Mouse (Mus musculus): Measurements from ENCODE around the gene Ppp4r4. TPM values are rescaled to one million over a fixed set of nuclear protein-coding genes. Genes with fewer than 3 reads are reported as not detected.
"Not testable (repeated sequence)": the region's sequence is repeated elsewhere in the genome, so short reads cannot be mapped to it uniquely, and the experiment has no call there.

Ppp4r4 gene
- total RNA-seq, 2 experiments from 2014 or later = 0.25 to 0.87 TPM

GRCm38 (mm10) chr12:103634430-103634829 lies 102.3 kb downstream of the Ppp4r4 start:
- DNase-seq = no peak

DNA sequence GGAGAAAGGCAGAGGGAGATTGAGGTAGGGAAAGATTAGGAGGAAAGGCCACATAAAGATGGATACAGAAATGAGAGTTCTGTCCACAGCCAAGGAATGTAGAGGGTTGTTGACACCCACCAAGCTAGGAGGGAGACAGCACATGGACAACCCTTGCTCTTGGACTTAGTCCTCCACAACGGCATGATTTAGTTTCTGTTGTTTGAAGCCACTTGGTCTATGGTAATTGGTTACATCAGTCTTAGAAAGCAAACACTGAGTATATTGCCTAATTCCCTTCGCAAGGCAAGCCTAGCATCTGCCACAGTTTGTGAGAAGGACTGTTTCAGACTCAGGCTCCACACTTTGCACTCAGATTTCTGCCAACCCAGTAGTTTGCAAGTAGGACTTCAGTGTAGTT lies 103.8 kb downstream of the Ppp4r4 start:
- DNase-seq = no peak

DNA sequence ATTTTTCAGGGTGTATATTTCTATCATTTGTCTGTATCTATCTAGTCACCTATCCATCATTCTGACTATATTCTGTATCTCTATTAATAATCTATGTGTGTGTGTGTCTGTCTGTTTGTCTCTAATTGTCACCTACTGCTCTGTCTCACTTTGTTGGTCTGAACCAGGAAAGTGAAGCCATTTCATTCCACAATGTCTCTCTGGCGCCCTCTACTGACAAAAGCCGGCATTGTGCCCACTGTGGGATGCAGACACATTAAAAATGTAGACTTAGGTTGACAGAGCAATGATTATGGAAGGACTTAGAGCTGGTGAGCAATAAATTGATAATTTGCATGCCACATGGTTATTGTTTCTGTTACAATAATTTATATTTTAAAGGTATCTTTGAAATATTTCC lies 111.3 kb downstream of the Ppp4r4 start:
- DNase-seq = peak; percentile 87

DNA sequence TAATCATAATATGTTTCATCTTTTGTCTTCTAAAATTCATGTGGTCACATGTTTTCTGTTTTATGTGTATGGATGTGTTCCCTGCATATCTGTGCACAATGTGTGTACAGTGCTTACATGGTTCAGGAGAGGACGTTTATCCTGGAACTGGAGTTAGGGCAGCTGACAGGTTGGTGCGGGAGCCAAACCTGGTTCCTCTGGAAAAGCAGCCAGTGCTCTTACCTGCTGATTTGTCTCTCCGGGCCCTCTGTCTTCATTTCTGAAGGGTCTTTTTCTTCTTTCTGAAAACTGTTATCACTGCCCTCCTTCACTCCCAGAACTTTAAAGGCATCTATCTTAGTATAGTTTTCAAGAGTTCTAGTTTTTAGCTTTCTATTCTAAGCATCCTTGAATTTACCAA lies 111.7 kb downstream of the Ppp4r4 start:
- DNase-seq = no peak

DNA sequence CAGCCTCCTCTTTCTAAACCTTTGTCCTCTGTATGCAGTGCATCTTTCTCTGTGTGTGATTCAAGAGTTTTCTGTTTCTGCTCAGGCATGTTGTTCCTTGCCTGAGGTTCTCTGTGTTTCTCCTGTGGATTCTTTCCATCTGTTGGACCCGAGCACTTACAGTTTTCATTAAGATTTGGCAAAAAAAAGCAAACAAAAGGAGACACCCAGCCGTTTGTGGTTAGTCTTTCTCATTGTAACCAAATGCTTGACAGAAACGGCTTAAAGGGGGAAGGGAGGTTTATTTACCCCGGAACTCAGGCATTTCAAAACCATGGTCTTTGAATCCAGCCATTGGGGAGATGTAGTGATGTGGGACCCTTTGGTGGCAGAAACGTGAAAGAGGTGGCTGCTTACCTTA lies 112.5 kb downstream of the Ppp4r4 start:
- DNase-seq = no peak

DNA sequence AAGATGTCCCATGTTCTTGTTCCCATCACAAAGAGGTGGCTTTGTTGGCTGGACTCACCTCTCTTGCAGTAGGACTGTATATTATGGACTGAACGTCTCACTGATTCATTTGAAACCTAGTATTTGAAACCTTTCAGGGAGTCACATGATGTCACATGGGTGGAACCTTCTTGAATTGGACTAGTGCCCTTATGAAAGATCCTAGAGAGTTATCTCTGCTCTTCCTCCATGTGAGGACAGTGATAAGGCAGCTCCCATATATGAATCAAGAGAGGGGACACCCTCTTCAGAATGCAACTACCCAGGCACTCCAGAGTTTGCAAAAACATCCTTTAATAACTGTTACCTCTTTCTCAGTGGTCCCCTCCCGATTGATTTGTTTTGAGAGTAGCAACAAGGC lies 114.2 kb downstream of the Ppp4r4 start:
- no peak for DNase-seq

DNA sequence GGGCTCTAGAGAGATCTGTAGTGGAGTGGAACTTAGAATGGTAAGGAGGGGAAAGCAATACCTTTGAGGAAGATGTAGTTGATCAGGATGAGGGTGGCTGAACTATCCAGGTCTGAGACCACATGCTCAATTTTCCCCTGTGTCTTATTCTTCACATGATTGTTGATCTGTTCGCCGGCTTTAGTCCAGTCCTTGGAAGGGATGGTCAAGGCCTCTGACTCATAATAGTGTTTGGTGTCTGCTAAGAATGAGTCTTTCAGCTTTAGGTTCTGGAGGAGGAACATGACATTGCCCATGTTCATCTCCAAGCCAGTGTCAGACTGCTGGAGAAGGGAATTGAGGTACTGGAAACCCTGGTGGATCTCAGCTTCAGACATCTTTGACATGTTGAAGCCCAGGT lies 121.8 kb downstream of the Ppp4r4 start:
- DNase-seq = no peak

GRCm38 (mm10) chr12:103655123-103656044 lies 123.3 kb downstream of the Ppp4r4 start:
- no peak for DNase-seq

DNA sequence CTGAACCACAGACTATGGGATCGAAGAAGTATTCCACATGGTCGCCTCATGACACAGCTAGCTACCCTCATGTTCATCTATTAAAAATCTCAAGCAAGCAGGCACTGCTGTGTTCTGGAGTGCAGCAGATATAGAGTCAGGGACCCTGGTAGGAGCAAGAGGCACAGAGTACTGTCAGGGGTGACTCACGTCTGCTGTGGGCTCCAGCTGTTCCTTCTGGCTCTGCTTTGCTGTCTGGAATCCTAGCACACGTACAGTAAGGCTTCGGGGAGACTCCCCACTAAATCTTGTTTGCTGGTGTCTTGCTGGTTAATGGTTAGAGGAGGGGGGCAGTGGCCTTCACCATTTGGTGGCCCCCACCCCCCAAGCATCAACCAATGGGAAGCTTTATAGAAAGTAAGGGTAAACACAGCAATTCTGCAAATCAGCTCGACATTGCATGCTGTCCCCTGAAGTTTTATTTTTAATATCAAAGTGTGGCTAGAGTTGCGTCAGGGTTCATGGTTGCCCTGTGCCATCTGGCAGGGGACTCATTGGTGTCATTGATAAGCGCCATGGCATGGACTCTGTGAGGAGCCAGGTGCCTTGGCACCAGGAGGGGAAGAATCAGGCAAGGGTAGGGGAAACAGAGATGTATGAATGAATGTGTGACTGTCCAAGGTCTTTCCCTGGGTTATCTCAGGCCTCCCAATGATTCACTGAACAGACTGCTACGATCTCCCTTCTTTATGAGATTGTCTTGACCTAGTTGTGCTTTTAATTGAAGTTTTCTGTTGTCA lies 125.0 kb downstream of the Ppp4r4 start, which contains the start of gene Serpina6:
Serpina6 (minus strand) TSS at position 365 of the 779 bp plus-strand sequence.
- no peak for DNase-seq

- no peak for DNase-seq
Observed at GRCm38 (mm10) chr12:103657991-103658390, 125.9 kb downstream of the Ppp4r4 start.

DNA sequence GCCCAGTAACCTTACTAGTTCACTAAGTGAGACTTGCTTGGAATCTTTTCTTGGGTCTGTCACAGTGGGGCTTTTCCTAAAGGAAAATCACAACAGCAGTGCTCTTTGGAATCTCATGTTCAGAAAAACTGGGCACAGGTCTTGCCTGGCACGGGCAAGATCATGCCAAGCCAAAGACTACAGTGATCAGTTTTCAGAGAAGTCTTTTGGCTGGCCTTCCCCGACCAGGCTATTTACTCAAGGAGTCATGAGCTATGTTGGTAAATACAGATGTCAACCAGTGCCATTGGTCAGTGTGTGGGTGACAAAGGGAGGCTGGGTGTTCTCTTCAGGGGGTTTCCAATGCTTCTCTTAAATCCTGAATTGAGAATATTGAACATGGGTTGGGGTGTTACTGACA lies 127.1 kb downstream of the Ppp4r4 start:
- DNase-seq = no peak

DNA sequence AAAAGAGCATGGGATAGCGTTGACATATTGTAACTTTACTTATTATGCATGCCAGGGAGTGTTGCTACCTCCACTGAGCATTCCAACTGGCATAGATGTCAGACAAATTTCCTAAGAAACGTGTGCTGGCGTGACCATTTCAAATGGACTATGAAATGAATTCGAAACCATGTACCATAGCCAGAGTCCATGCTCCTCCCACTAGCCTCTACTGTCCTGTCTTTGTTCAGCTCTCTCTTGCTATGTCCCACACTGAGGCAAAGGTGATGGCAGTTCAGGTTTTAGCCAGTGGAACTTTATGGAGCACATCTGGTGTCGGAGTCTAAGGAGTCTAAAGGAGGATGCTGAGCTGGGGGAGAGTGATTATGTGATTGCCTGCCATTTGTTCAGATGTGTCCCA lies 128.0 kb downstream of the Ppp4r4 start:
- DNase-seq = no peak

- DNase-seq = not testable (repeated sequence)
Observed at GRCm38 (mm10) chr12:103662053-103662452, 130.0 kb downstream of the Ppp4r4 start.

Other genes with a start within 250 kb of the Ppp4r4 start
- gene Fam181a, start 221.3 kb upstream of the Ppp4r4 start, total RNA-seq (2021) = not detected
- 100 to 1,000 TPM; 104 to 141 TPM for gene Asb2, start 176.3 kb upstream of the Ppp4r4 start, total RNA-seq (2021)
- 1 to 10 TPM; 3.5 to 3.7 TPM for gene Otub2, start 143.6 kb upstream of the Ppp4r4 start, total RNA-seq (2021)
- gene 9330161L09Rik, start 124.5 kb upstream of the Ppp4r4 start, total RNA-seq (2021) = under 1 TPM; 0.80 to 0.88 TPM
- gene Ddx24, start 106.5 kb upstream of the Ppp4r4 start, total RNA-seq (2021) = 10 to 100 TPM; 45.5 to 48.7 TPM
- gene Ifi27, start 98.1 kb upstream of the Ppp4r4 start, total RNA-seq (2021) = 100 to 1,000 TPM; 104 to 113 TPM
- gene Ifi27l2a, start 88.6 kb upstream of the Ppp4r4 start, total RNA-seq (2021) = 1 to 10 TPM; 7.7 to 7.8 TPM
- gene Ifi27l2b, start 75.1 kb upstream of the Ppp4r4 start, total RNA-seq (2021) = not detected
- gene Serpina10, start 99.2 kb downstream of the Ppp4r4 start, total RNA-seq (2021) = not detected
- under 1 TPM in 1 of 2 experiments, not detected in 1; 0.16 TPM for gene Serpina6, start 124.9 kb downstream of the Ppp4r4 start, total RNA-seq (2021)
- not detected for gene Serpina16, start 143.9 kb downstream of the Ppp4r4 start, total RNA-seq (2021)
- gene Serpina1f, start 163.2 kb downstream of the Ppp4r4 start, total RNA-seq (2021) = not detected
- gene Serpina1d, start 241.3 kb downstream of the Ppp4r4 start, total RNA-seq (2021) = 1 to 10 TPM in 1 of 2 experiments, not detected in 1; 2.1 TPM

All from gastrocnemius, postnatal 10 days (tissue).